Mouse (Mus musculus): ENCODE measurements at regions not wholly inside any gene's neighbourhood (a gene's known extent, or its start where the extent isn't known, plus 50 kb on each side); places are given as distances from the start of the nearest gene placed in this dataset.

DNA sequence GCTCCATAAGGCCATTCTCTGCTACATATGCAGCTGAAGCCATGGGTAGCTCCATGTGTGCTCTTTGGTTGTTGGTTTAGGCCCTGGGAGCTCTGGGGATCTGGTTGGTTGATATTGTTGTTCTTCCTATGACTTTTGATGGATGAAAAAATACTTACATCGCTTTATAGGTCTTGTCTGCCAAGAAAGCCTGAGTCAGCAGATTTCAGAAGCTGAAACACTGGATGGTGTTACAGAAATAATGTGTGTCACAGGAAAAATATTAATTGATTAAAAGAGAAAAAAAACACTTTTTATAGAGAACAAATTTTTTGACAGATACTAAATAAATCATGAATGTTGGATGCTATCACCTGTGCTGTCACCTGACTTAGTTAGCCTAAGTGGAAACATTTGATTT, 52.4 kb upstream of the Plxna2 start:
- WGBS = 91% methylated on average over 1 of the region's 1 CpGs
- no peaks in the 10 kb centered on the region for H3K36me3 ChIP-seq (ENCODE audit: control insufficient read depth, insufficient read depth, low read length)
- no peak overlapping the region for H3K27ac ChIP-seq (ENCODE audit: insufficient read depth, low read depth, low read length)
- H3K27me3 ChIP-seq (ENCODE audit: control insufficient read depth, insufficient read depth, low read length) = no peaks in the 10 kb centered on the region
- H3K4me1 ChIP-seq (ENCODE audit: control insufficient read depth, insufficient read depth, insufficient read length, low read length) = no peaks in the 10 kb centered on the region
- no peak overlapping the region for H3K4me3 ChIP-seq (ENCODE audit: low read depth, low read length)
- TF ChIP-seq POLR2A (IDR thresholded peaks at IDR 0.05; ENCODE audit: low read depth, low read length) (no peak), CTCF (IDR thresholded peaks at IDR 0.05; ENCODE audit: extremely low read depth, insufficient read length, insufficient replicate concordance, low read depth, low read length) (no peak)

DNA sequence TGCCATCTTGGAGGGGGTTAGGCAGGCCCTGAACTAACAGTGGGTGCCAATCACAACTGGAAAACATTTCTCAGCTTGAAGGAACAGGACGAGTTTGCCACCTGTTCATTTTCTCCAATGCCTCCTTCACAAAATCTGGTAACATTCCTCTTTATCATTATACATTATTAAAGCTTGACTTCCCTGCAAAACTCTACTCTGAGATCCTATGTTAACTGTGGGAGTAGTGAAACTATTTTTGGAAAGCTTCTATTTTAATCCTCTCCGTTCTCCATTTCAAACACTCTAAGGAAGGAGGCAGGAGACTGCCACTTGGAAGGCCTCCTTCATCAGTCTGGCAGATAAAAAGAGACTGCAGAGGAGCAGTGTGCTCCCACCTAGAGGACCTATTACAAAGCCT, 54.1 kb upstream of the Plxna2 start:
- no peaks in the 10 kb centered on the region for H3K36me3 ChIP-seq (ENCODE audit: control insufficient read depth, insufficient read depth, low read length)
- 72% methylated on average over 2 of the region's 2 CpGs for WGBS
- H3K4me1 ChIP-seq (ENCODE audit: control insufficient read depth, insufficient read depth, insufficient read length, low read length) = no peaks in the 10 kb centered on the region
- no peak overlapping the region for H3K27ac ChIP-seq (ENCODE audit: insufficient read depth, low read depth, low read length)
- TF ChIP-seq POLR2A (IDR thresholded peaks at IDR 0.05; ENCODE audit: low read depth, low read length) (no peak), CTCF (IDR thresholded peaks at IDR 0.05; ENCODE audit: extremely low read depth, insufficient read length, insufficient replicate concordance, low read depth, low read length) (no peak)
- no peaks in the 10 kb centered on the region for H3K27me3 ChIP-seq (ENCODE audit: control insufficient read depth, insufficient read depth, low read length)
- no peak overlapping the region for H3K4me3 ChIP-seq (ENCODE audit: low read depth, low read length)

DNA sequence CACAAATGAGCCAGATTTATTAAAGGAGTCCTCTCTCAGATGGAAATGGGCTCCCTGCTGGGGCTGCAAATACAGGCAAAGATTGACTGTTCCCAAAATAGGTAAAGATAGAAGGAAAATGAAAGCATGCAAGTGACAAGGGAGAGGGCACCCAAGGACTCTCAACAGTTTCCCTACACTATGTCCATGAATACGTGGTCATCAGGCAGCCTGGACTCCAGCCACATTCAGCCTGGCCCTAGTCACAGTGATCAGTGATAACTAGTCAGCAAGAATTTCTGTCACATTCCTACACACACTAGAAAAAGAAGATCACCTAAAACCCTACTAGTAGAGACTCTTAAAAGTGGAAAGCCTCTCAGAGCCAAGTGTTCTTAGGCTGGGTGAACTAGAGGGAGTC, 56.9 kb upstream of the Plxna2 start:
- H3K4me1 ChIP-seq (ENCODE audit: control insufficient read depth, insufficient read depth, insufficient read length, low read length) = no peaks in the 10 kb centered on the region
- H3K36me3 ChIP-seq (ENCODE audit: control insufficient read depth, insufficient read depth, low read length) = no peaks in the 10 kb centered on the region
- no peak overlapping the region for H3K27ac ChIP-seq (ENCODE audit: insufficient read depth, low read depth, low read length)
- no peak for TF ChIP-seq POLR2A (IDR thresholded peaks at IDR 0.05; ENCODE audit: low read depth, low read length)
- TF ChIP-seq CTCF (IDR thresholded peaks at IDR 0.05; ENCODE audit: extremely low read depth, insufficient read length, insufficient replicate concordance, low read depth, low read length) = no peak
- H3K27me3 ChIP-seq (ENCODE audit: control insufficient read depth, insufficient read depth, low read length) = no peaks in the 10 kb centered on the region
- H3K4me3 ChIP-seq (ENCODE audit: low read depth, low read length) = no peak overlapping the region
- 60% methylated on average over 1 of the region's 1 CpGs for WGBS

DNA sequence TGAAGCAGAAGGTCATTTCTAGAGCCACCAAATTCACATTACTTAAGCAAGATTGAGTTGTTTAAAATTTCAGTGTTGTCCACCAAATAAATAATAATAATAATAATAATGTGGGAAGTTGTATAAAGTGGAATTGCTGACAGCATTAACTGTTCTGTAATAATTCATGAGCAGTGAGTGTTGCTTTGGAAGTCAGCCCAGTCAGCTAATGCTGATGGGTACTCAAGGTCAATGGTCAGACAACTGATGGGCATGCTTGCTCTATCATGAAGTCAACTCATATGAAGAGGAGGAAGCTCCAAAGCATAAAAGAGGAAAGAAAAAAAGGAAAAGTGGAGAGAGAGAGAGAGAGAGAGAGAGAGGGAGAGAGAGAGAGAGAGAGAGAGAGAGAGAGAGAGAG, 69.4 kb upstream of the Plxna2 start:
- H3K4me1 ChIP-seq (ENCODE audit: control insufficient read depth, insufficient read depth, insufficient read length, low read length) = no peaks in the 10 kb centered on the region
- H3K4me3 ChIP-seq (ENCODE audit: low read depth, low read length) = no peak overlapping the region

DNA sequence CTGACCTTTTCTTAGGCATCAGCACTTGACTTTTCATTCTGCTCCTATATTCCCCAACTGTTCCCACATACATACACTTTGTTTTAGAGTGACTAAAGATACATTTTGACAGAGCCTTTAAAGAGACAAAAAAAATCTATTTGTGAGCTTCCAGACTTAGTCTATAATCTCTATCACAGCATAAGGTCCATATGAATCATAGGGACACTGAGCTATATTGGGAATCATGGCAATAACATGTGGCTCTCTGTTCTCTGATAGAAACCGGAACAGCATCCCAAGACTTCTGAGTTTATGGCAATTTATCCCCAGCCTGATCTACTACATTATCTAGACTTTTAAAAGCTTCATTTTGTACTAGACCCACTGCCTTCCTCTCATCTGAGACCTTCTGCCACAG, 69.8 kb upstream of the Plxna2 start:
- TF ChIP-seq CTCF (IDR thresholded peaks at IDR 0.05; ENCODE audit: extremely low read depth, insufficient read length, insufficient replicate concordance, low read depth, low read length) = no peak
- no peak for TF ChIP-seq POLR2A (IDR thresholded peaks at IDR 0.05; ENCODE audit: low read depth, low read length)
- Histone ChIP-seq H3K4me3 (ENCODE audit: low read depth, low read length) (no peak overlapping the region), H3K4me1 (ENCODE audit: control insufficient read depth, insufficient read depth, insufficient read length, low read length) (no peaks in the 10 kb centered on the region), H3K27ac (ENCODE audit: insufficient read depth, low read depth, low read length) (no peak overlapping the region), H3K36me3 (ENCODE audit: control insufficient read depth, insufficient read depth, low read length) (no peaks in the 10 kb centered on the region), H3K27me3 (ENCODE audit: control insufficient read depth, insufficient read depth, low read length) (no peaks in the 10 kb centered on the region)
- WGBS = 84% methylated on average over 1 of the region's 1 CpGs

More for the DNA sequence above, 69.4 kb upstream of the Plxna2 start:
- TF ChIP-seq CTCF (IDR thresholded peaks at IDR 0.05; ENCODE audit: extremely low read depth, insufficient read length, insufficient replicate concordance, low read depth, low read length) (no peak), POLR2A (IDR thresholded peaks at IDR 0.05; ENCODE audit: low read depth, low read length) (no peak)
- Histone ChIP-seq H3K27me3 (ENCODE audit: control insufficient read depth, insufficient read depth, low read length) (no peaks in the 10 kb centered on the region), H3K27ac (ENCODE audit: insufficient read depth, low read depth, low read length) (no peak overlapping the region), H3K36me3 (ENCODE audit: control insufficient read depth, insufficient read depth, low read length) (no peaks in the 10 kb centered on the region)

DNA sequence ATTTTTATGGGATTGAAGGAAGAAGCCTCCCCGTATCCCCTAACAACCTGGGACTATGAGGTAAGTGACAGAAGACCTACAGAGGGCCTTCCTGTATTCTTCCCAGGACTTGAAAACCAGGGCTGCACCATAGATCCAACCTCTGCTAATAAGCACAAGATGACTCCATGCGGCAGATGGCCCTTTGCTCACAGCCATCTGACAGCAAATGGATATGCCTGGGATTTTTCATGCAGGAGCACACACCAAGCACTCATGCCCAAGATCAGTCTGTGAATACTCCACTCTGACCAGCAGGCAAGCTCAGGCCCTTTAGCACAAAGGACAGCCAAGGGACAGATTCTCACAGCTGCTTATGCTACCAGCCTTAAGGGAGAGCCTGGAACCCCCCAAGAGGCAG, 77.1 kb upstream of the Plxna2 start:
- Histone ChIP-seq H3K4me3 (ENCODE audit: low read depth, low read length) (no peak overlapping the region), H3K27ac (ENCODE audit: insufficient read depth, low read depth, low read length) (no peak overlapping the region), H3K27me3 (ENCODE audit: control insufficient read depth, insufficient read depth, low read length) (no peaks in the 10 kb centered on the region), H3K4me1 (ENCODE audit: control insufficient read depth, insufficient read depth, insufficient read length, low read length) (no peaks in the 10 kb centered on the region), H3K36me3 (ENCODE audit: control insufficient read depth, insufficient read depth, low read length) (no peaks in the 10 kb centered on the region)
- no peak for TF ChIP-seq POLR2A (IDR thresholded peaks at IDR 0.05; ENCODE audit: low read depth, low read length)
- no peak for TF ChIP-seq CTCF (IDR thresholded peaks at IDR 0.05; ENCODE audit: extremely low read depth, insufficient read length, insufficient replicate concordance, low read depth, low read length)
- WGBS = 85% methylated on average over 2 of the region's 2 CpGs

DNA sequence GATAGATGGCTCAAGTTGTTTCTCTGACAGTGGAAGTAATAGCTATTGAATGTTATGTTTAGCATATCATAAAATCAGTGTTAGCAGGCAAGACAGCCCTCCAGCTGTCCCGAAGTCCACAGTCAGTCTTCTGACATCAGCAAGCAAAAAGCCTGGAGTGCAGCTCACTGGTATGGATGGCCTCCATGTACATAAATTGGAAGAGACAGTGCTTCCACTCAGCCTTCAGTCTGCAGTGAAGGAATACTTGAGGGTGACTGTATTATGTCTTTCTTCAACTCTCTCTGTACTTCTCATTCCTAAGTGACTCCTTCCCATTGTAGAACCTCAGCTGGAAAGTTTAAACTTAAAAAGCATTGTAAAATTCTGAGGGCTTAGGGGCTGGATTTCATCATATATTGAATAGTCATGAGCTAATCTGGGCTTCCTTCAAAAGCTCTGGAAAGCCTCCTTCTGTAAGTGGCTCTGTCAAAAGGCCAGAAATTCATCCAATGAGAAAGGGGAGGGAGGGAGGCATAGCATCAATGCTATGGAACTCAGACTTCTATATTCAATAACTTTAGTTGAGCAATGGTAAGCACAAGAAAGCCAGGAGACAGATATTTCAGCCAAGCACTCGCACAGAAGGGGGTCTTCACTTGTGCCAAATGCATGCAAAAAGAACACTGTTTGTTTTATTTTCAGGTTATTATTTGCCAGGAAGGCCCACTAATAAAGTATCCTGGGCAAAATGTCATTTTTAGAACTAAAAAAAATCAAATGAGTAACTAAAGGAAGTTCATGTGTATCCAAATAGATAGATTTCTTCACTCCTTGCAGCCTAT, 90.5 kb upstream of the Plxna2 start:
- Histone ChIP-seq H3K4me1 (ENCODE audit: control insufficient read depth, insufficient read depth, insufficient read length, low read length) (no peaks in the 10 kb centered on the region), H3K27me3 (ENCODE audit: control insufficient read depth, insufficient read depth, low read length) (no peaks in the 10 kb centered on the region), H3K4me3 (ENCODE audit: low read depth, low read length) (no peak overlapping the region), H3K27ac (ENCODE audit: insufficient read depth, low read depth, low read length) (no peak overlapping the region), H3K36me3 (ENCODE audit: control insufficient read depth, insufficient read depth, low read length) (no peaks in the 10 kb centered on the region)
- WGBS = 52% methylated on average over 2 of the region's 2 CpGs
- TF ChIP-seq POLR2A (IDR thresholded peaks at IDR 0.05; ENCODE audit: low read depth, low read length) = no peak
- TF ChIP-seq CTCF (IDR thresholded peaks at IDR 0.05; ENCODE audit: extremely low read depth, insufficient read length, insufficient replicate concordance, low read depth, low read length) = no peak

All from small intestine, adult 2 months (tissue).